Comparison of ENCODE assay signal across 8 mouse cellular contexts in the genomic region with DNA sequence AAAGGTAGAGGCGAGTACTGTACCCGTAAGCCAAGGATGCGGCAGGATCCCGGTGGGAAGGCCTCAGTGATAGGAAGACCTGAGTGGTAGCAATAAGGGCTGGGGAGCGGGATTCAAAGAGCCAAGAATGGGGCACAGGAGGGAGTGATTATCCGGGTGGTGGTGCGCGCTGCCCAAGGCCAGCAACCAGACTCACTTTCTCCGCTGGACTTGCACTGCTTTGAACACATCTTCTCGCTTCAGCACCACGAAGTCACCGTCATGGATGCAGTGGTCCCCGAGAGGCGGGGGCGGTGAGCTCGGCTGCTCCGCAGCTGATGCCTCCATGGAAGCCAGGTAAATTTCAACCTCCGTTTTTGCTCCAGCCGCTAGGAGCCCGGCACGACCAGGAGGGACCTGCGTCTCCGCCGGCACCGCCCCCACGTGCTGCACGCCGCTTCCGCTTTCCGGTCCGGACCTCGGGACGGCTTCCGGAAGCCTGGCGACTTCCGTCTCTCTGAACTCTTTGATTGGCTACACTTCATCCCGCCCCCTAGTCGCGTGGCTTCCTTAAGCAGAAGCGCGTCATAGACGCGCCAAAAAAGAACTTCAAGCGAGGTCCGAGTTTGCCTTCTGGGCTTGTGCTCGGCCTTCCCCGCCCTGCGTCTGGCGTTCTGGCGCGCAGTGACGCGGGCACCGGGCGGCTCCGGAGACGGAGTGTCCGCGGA. TPM values are rescaled to one million over a fixed set of nuclear protein-coding genes. Genes with fewer than 3 reads are reported as not detected.
DNase-seq lines count a peak whose midpoint lies in the region; ATAC-seq and TF ChIP-seq lines count a peak whose summit lies in the region.

Gene Trmt6 (minus strand): TSS at position 448 of the 707 bp plus-strand sequence.
Gene Mcm8 (plus strand): TSS at position 534 of the 707 bp plus-strand sequence.

- peak within 1 kb of the TSS; percentile 81; the same call in 1 of the 2 replicates for H3K27ac ChIP-seq in heart, embryonic 11.5 days (ENCODE audit: low read depth, low read length)
- H3K27ac ChIP-seq in kidney, embryonic 16.5 days (ENCODE audit: low read length) = peak within 1 kb of the TSS; percentile 72
- H3K27ac ChIP-seq in liver, adult 2 months (replicated peaks; ENCODE audit: insufficient read depth, low read depth, low read length) = no peak within 1 kb of the TSS

- H3K4me3 ChIP-seq in C2C12 (ENCODE audit: insufficient read depth, poor library complexity, severe bottlenecking) = peak within 1 kb of the TSS; percentile 98
- peak within 1 kb of the TSS; percentile 68 for H3K4me3 ChIP-seq in erythroblast, embryonic 14.5 days (replicated peaks)
- H3K4me3 ChIP-seq in heart, embryonic 11.5 days (ENCODE audit: low read depth, low read length) = peak within 1 kb of the TSS; percentile 87
- H3K4me3 ChIP-seq in kidney, embryonic 16.5 days (ENCODE audit: low read length) = peak within 1 kb of the TSS; percentile 79
- H3K4me3 ChIP-seq in liver, adult 2 months (ENCODE audit: insufficient read depth, low read depth, low read length) = peak within 1 kb of the TSS; percentile 88
- peak within 1 kb of the TSS; percentile 93 for H3K4me3 ChIP-seq in myocyte

- 0 out of 2 replicates have a peak, but pooled peaks have one; percentile 34 for TF ChIP-seq POLR2A in brain, embryonic 14.5 days (IDR thresholded peaks at IDR 0.05; ENCODE audit: borderline replicate concordance, extremely low read depth, insufficient read depth, insufficient read length, poor library complexity, severe bottlenecking)
- no peak for TF ChIP-seq POLR2A in liver, adult 2 months (IDR thresholded peaks at IDR 0.05; ENCODE audit: extremely low read depth, insufficient read depth, low read length)
- TF ChIP-seq POLR2A in myocyte (IDR thresholded peaks at IDR 0.05; ENCODE audit: insufficient read length, low read depth) = peak; percentile 74

- no peaks in the 10 kb centered on the region for H3K27me3 ChIP-seq in C2C12 (ENCODE audit: control insufficient read depth, insufficient read depth, insufficient read length)
- H3K27me3 ChIP-seq in erythroblast, embryonic 14.5 days (ENCODE audit: control insufficient read depth) = no peaks in the 10 kb centered on the region
- H3K27me3 ChIP-seq in heart, embryonic 11.5 days (ENCODE audit: control insufficient read depth, insufficient read depth, low read length) = no peaks in the 10 kb centered on the region
- H3K27me3 ChIP-seq in kidney, embryonic 16.5 days (ENCODE audit: insufficient read depth, low read length) = no peaks in the 10 kb centered on the region
- H3K27me3 ChIP-seq in liver, adult 2 months (ENCODE audit: control insufficient read depth, insufficient read depth, low read length) = no peaks in the 10 kb centered on the region
- H3K27me3 ChIP-seq in myocyte (ENCODE audit: control insufficient read depth, insufficient read depth, insufficient read length) = no peaks in the 10 kb centered on the region
- H3K27me3 ChIP-seq in splenic B cell, adult 2 months (ENCODE audit: control insufficient read depth, insufficient read depth, low read length, poor library complexity, severe bottlenecking) = no peaks in the 10 kb centered on the region

- H3K79me2 ChIP-seq in C2C12 (ENCODE audit: control insufficient read depth, insufficient read depth) (peaks cover 47% of the 10 kb centered on the region), myocyte (ENCODE audit: control insufficient read depth, insufficient read depth) (peaks cover 15% of the 10 kb centered on the region)
- no peaks in the 10 kb centered on the region for H3K79me2 ChIP-seq in liver, adult 2 months (ENCODE audit: control insufficient read depth, insufficient read depth, low read length)

- H3K79me3 ChIP-seq in C2C12 (ENCODE audit: low read depth) = peaks cover 20% of the 10 kb centered on the region

- peaks cover 33% of the 10 kb centered on the region for H3K4me1 ChIP-seq in erythroblast, embryonic 14.5 days (ENCODE audit: control insufficient read depth)
- H3K4me1 ChIP-seq in heart, embryonic 11.5 days (ENCODE audit: control insufficient read depth, insufficient read depth, low read length) = peaks cover 9% of the 10 kb centered on the region; the same call in 1 of the 2 replicates
- H3K4me1 ChIP-seq in kidney, embryonic 16.5 days (ENCODE audit: insufficient read depth, low read length) = peaks cover 17% of the 10 kb centered on the region
- peaks cover 5% of the 10 kb centered on the region for H3K4me1 ChIP-seq in liver, adult 2 months (ENCODE audit: control insufficient read depth, insufficient read depth, low read length)

- no peaks in the 10 kb centered on the region for H3K9me3 ChIP-seq in erythroblast, embryonic 14.5 days (ENCODE audit: control insufficient read depth, low read length)
- no peaks in the 10 kb centered on the region for H3K9me3 ChIP-seq in heart, embryonic 11.5 days (replicated peaks; ENCODE audit: control insufficient read depth, low read length)
- no peaks in the 10 kb centered on the region for H3K9me3 ChIP-seq in kidney, embryonic 16.5 days (ENCODE audit: low read length)

- WGBS in heart, embryonic 11.5 days (ENCODE audit: insufficient replicate concordance) = 0% methylated on average over 59 of the region's 59 CpGs
- WGBS in kidney, embryonic 16.5 days = under 1% methylated on average over 59 of the region's 59 CpGs
- under 1% methylated on average over 59 of the region's 59 CpGs for WGBS in liver, adult 2 months

- peak within 1 kb of the TSS; percentile 88 for H3K9ac ChIP-seq in heart, embryonic 11.5 days (ENCODE audit: low read depth, low read length)
- peak within 1 kb of the TSS; percentile 80 for H3K9ac ChIP-seq in kidney, embryonic 16.5 days (replicated peaks; ENCODE audit: low read length)
- peak within 1 kb of the TSS; percentile 79 for H3K9ac ChIP-seq in liver, adult 2 months (ENCODE audit: low read depth, low read length)

- peak; percentile 99 for DNase-seq in brain, embryonic 14.5 days (ENCODE audit: low read depth)
- DNase-seq in liver, adult 2 months (ENCODE audit: extremely low read depth, low read depth, low spot score) = peak; percentile 94
- peak; percentile 98 for DNase-seq in splenic B cell, adult 2 months (ENCODE audit: low read depth, low spot score)

- peak; percentile 98 for ATAC-seq in heart, embryonic 11.5 days (replicated peaks; ENCODE audit: insufficient number of reproducible peaks, low FRiP score, low TSS enrichment)
- ATAC-seq in kidney, embryonic 16.5 days (ENCODE audit: low FRiP score, low TSS enrichment) = peak; percentile 100

- H3K4me2 ChIP-seq in heart, embryonic 11.5 days = peak within 1 kb of the TSS; percentile 93
- H3K4me2 ChIP-seq in kidney, embryonic 16.5 days (replicated peaks; ENCODE audit: low read depth, low read length) = peak within 1 kb of the TSS; percentile 89
- H3K4me2 ChIP-seq in myocyte (ENCODE audit: low read depth) = peak within 1 kb of the TSS; percentile 97

- H3K36me3 ChIP-seq in C2C12 (ENCODE audit: control insufficient read depth, insufficient read depth) = peaks cover 42% of the 10 kb centered on the region
- peaks cover 41% of the 10 kb centered on the region for H3K36me3 ChIP-seq in erythroblast, embryonic 14.5 days (ENCODE audit: control insufficient read depth)
- H3K36me3 ChIP-seq in heart, embryonic 11.5 days (ENCODE audit: control insufficient read depth, insufficient read depth, low read length) = peaks cover 3% of the 10 kb centered on the region; the same call in 1 of the 2 replicates
- H3K36me3 ChIP-seq in kidney, embryonic 16.5 days (ENCODE audit: insufficient read depth, low read length) = peaks cover 16% of the 10 kb centered on the region; the same call in 1 of the 2 replicates
- H3K36me3 ChIP-seq in liver, adult 2 months (ENCODE audit: control insufficient read depth, insufficient read depth, low read length) = peaks cover 10% of the 10 kb centered on the region
- peaks cover 5% of the 10 kb centered on the region for H3K36me3 ChIP-seq in myocyte (ENCODE audit: control insufficient read depth, insufficient read depth)
- peaks cover 6% of the 10 kb centered on the region; the same call in 1 of the 2 replicates for H3K36me3 ChIP-seq in splenic B cell, adult 2 months (ENCODE audit: control insufficient read depth, insufficient read depth, low read length, poor library complexity, severe bottlenecking)

- TF ChIP-seq CTCF in C2C12 (IDR thresholded peaks at IDR 0.05; ENCODE audit: control insufficient read depth, insufficient read depth, insufficient read length) = no peak
- peak; percentile 27; the same call in 1 of the 2 replicates for TF ChIP-seq CTCF in brain, embryonic 14.5 days (IDR thresholded peaks at IDR 0.05; ENCODE audit: borderline replicate concordance, extremely low read depth, insufficient read depth, insufficient read length)
- TF ChIP-seq CTCF in liver, adult 2 months (IDR thresholded peaks at IDR 0.05; ENCODE audit: low read depth, low read length) = peak; percentile 39; the same call in 1 of the 2 replicates

- H3ac ChIP-seq in C2C12 (ENCODE audit: control insufficient read depth, insufficient read length, low read depth) = peak within 1 kb of the TSS; percentile 97
- peak within 1 kb of the TSS; percentile 59 for H3ac ChIP-seq in myocyte (ENCODE audit: control insufficient read depth, insufficient read length)

TF ChIP-seq in C2C12, 6 proteins besides CTCF, POLR2A, EP300 and RAD21 (continues in another document):
- TF ChIP-seq USF1 (IDR thresholded peaks at IDR 0.05; ENCODE audit: low read depth) (peak; percentile 83), FOSL1 (IDR thresholded peaks at IDR 0.05; ENCODE audit: insufficient read depth, low read length, poor library complexity, severe bottlenecking) (no peak)

TF ChIP-seq in myocyte, 11 proteins besides CTCF, POLR2A, EP300 and RAD21 (continues in another document):
- peak in 1 of 3 experiments; percentile 2 for TF ChIP-seq MYOG (IDR thresholded peaks at IDR 0.05; ENCODE audit: control insufficient read depth in 1 of 3, insufficient read depth in 1 of 3, insufficient read length in 2 of 3, low read depth in 2 of 3)
- TF ChIP-seq E2F4 (IDR thresholded peaks at IDR 0.05; ENCODE audit: insufficient read depth) = peak; percentile 88

RNA-seq across cellular contexts. Expression of gene Trmt6, which starts in this region (rescaled TPM):
- 18.8 TPM for polyA plus RNA-seq in C2C12 (2012; fragmentation: generic; extraction: Trizol)
- polyA plus RNA-seq in brain, embryonic 14.5 days (2012; rRNA removed) = 25.7 and 25.8 TPM in 2 replicates
- 0.06 TPM in 2 replicates for polyA plus RNA-seq in erythroblast, embryonic 14.5 days (2012)
- 24.4 and 26.5 TPM in 2 replicates for polyA plus RNA-seq in heart, embryonic 11.5 days (2014; fragmentation: Nextera tagmentation; extraction: Ambion mirVana)
- polyA plus RNA-seq in kidney, embryonic 16.5 days (2015; fragmentation: Nextera tagmentation; extraction: Ambion mirVana) = 25.0 and 28.7 TPM in 2 replicates
- total RNA-seq in liver, adult 2 months (2014; rRNA removed) = 9.0 and 9.6 TPM in 2 replicates
- 2.0 TPM in 2 replicates for polyA plus RNA-seq in liver, adult 2 months (2012; rRNA removed)
- polyA plus RNA-seq in myocyte (2012; fragmentation: generic; extraction: Trizol) = 13.3 TPM

RNA-seq across cellular contexts. Expression of gene Mcm8, which starts in this region (rescaled TPM):
- polyA plus RNA-seq in C2C12 (2012; fragmentation: generic; extraction: Trizol) (2.8 TPM), myocyte (2012; fragmentation: generic; extraction: Trizol) (1.5 TPM)
- polyA plus RNA-seq in brain, embryonic 14.5 days (2012; rRNA removed) = 4.3 and 6.5 TPM in 2 replicates
- 0.08 and 0.13 TPM in 2 replicates for polyA plus RNA-seq in erythroblast, embryonic 14.5 days (2012)
- polyA plus RNA-seq in heart, embryonic 11.5 days (2014; fragmentation: Nextera tagmentation; extraction: Ambion mirVana) = 13.9 and 14.7 TPM in 2 replicates
- 13.8 and 18.1 TPM in 2 replicates for polyA plus RNA-seq in kidney, embryonic 16.5 days (2015; fragmentation: Nextera tagmentation; extraction: Ambion mirVana)
- total RNA-seq in liver, adult 2 months (2014; rRNA removed) = 1.7 and 1.8 TPM in 2 replicates
- polyA plus RNA-seq in liver, adult 2 months (2012; rRNA removed) = 0.54 and 0.66 TPM in 2 replicates
